Mouse (Mus musculus): Measurements from ENCODE around the gene Arhgef17. TPM values are rescaled to one million over a fixed set of nuclear protein-coding genes. Genes with fewer than 3 reads are reported as not detected.

Gene Arhgef17
- polyA plus RNA-seq, 1 experiment from 2014 or later: 2.2 TPM

- Histone ChIP-seq H3K4me3 (ENCODE audit: low read depth, low read length) (no peak overlapping the region), H3K9ac (ENCODE audit: low read length) (no peak overlapping the region), H3K27ac (replicated peaks) (no peak overlapping the region; the same call in 1 of the 2 replicates), H3K27me3 (ENCODE audit: control insufficient read depth, insufficient read depth, low read length) (no peaks in the 10 kb centered on the region), H3K4me1 (replicated peaks; ENCODE audit: control insufficient read depth, insufficient read depth) (no peaks in the 10 kb centered on the region; the same call in 1 of the 2 replicates), H3K4me2 (replicated peaks; ENCODE audit: low read depth) (no peak overlapping the region), H3K36me3 (ENCODE audit: control insufficient read depth, insufficient read depth, low read length) (no peaks in the 10 kb centered on the region), H3K9me3 (ENCODE audit: control insufficient read depth, low read length) (no peaks in the 10 kb centered on the region)
- WGBS: 40% methylated on average over 4 of the region's 4 CpGs
- ATAC-seq (ENCODE audit: low FRiP score, low TSS enrichment) (no peak), DNase-seq (ENCODE audit: low spot score) (no peak)
- TF ChIP-seq EP300 (optimal IDR thresholded peaks at IDR 0.05): no peak
- TF ChIP-seq CTCF (IDR thresholded peaks at IDR 0.05; ENCODE audit: low read depth): no peak
These were observed 76.6 kb downstream of the Arhgef17 start for GRCm38 (mm10) chr7:100855300-100855699.

GRCm38 (mm10) chr7:100854861-100855260, 77.0 kb downstream of the Arhgef17 start:
- Histone ChIP-seq H3K36me3 (ENCODE audit: control insufficient read depth, insufficient read depth, low read length) (no peaks in the 10 kb centered on the region), H3K27ac (replicated peaks) (no peak overlapping the region), H3K4me2 (replicated peaks; ENCODE audit: low read depth) (no peak overlapping the region), H3K9me3 (ENCODE audit: control insufficient read depth, low read length) (no peaks in the 10 kb centered on the region), H3K9ac (ENCODE audit: low read length) (no peak overlapping the region), H3K4me1 (replicated peaks; ENCODE audit: control insufficient read depth, insufficient read depth) (no peaks in the 10 kb centered on the region; the same call in 1 of the 2 replicates), H3K4me3 (ENCODE audit: low read depth, low read length) (no peak overlapping the region), H3K27me3 (ENCODE audit: control insufficient read depth, insufficient read depth, low read length) (no peaks in the 10 kb centered on the region)
- 79% methylated on average over 5 of the region's 5 CpGs for WGBS
- no peak for TF ChIP-seq CTCF (IDR thresholded peaks at IDR 0.05; ENCODE audit: low read depth)
- no peak for TF ChIP-seq EP300 (optimal IDR thresholded peaks at IDR 0.05)
- DNase-seq (ENCODE audit: low spot score) (no peak), ATAC-seq (ENCODE audit: low FRiP score, low TSS enrichment) (no peak)

DNA sequence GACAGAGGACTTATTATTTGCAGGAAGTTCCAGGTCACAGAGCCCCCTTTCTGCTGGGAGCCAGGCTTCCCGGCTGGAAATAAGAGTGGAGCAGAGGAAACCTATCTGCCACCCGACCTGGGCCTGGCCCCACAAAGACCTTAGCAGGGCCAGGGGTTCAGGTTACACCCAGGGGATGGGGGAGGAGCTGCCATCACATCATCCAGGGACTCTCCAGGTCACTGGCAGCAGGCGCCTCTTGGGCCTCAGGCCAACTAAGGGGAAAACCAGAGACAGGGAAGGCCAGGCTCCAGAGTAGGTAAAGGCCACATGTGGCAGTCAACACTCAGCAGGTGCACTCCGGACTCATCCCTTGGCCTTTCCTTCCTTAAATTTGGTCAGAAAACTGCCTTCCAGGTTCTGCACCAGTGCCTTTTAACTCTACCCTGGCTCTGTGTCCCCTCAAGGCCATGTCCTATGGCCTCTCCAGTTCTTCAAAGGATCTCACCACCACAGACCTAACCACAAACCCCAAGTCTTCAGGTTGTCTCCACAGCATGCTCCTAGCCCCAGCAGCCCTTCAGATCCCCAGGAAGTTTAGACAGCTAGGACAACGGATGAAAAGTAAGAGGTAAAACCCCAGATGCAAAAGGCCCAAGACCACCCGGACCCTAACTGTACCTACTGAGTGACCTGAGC, 77.6 kb downstream of the Arhgef17 start:
- no peaks in the 10 kb centered on the region for H3K9me3 ChIP-seq (ENCODE audit: control insufficient read depth, low read length)
- H3K36me3 ChIP-seq (ENCODE audit: control insufficient read depth, insufficient read depth, low read length): no peaks in the 10 kb centered on the region
- H3K4me1 ChIP-seq (replicated peaks; ENCODE audit: control insufficient read depth, insufficient read depth): no peaks in the 10 kb centered on the region; the same call in 1 of the 2 replicates
- H3K4me3 ChIP-seq (ENCODE audit: low read depth, low read length): no peak overlapping the region
- WGBS: 55% methylated on average over 6 of the region's 6 CpGs
- no peak overlapping the region for H3K27ac ChIP-seq (replicated peaks)
- no peak overlapping the region for H3K9ac ChIP-seq (ENCODE audit: low read length)
- H3K4me2 ChIP-seq (replicated peaks; ENCODE audit: low read depth): no peak overlapping the region
- no peak for TF ChIP-seq EP300 (optimal IDR thresholded peaks at IDR 0.05)
- TF ChIP-seq CTCF (IDR thresholded peaks at IDR 0.05; ENCODE audit: low read depth): no peak
- DNase-seq (ENCODE audit: low spot score) (no peak), ATAC-seq (ENCODE audit: low FRiP score, low TSS enrichment) (no peak)
- H3K27me3 ChIP-seq (ENCODE audit: control insufficient read depth, insufficient read depth, low read length): no peaks in the 10 kb centered on the region

DNA sequence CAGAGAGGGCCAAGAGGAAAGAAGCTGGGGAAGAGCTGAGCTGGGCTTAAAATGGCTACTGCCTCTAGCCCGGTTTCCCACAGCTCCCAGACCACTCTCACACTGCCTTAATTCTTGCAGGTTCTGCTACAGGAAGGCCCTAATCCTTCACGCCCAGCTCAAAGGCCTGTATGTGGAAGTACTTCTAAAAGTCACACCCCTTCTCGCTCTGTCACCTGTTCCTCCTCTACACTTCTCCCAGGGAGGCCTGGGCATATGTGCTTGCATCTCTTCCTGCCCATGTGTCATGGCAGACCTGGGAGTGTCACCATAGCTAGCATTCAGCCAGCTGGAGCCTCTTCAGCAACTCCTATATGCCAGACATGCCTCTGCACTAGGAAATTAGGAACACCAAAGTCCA, 78.5 kb downstream of the Arhgef17 start:
- Histone ChIP-seq H3K27me3 (ENCODE audit: control insufficient read depth, insufficient read depth, low read length) (no peaks in the 10 kb centered on the region), H3K9me3 (ENCODE audit: control insufficient read depth, low read length) (no peaks in the 10 kb centered on the region), H3K4me1 (replicated peaks; ENCODE audit: control insufficient read depth, insufficient read depth) (no peaks in the 10 kb centered on the region; the same call in 1 of the 2 replicates), H3K36me3 (ENCODE audit: control insufficient read depth, insufficient read depth, low read length) (no peaks in the 10 kb centered on the region), H3K4me3 (ENCODE audit: low read depth, low read length) (no peak overlapping the region), H3K9ac (ENCODE audit: low read length) (no peak overlapping the region), H3K27ac (replicated peaks) (no peak overlapping the region), H3K4me2 (replicated peaks; ENCODE audit: low read depth) (no peak overlapping the region)
- no peak for DNase-seq (ENCODE audit: low spot score)
- TF ChIP-seq CTCF (IDR thresholded peaks at IDR 0.05; ENCODE audit: low read depth): no peak
- no peak for TF ChIP-seq EP300 (optimal IDR thresholded peaks at IDR 0.05)
- WGBS: 58% methylated on average over 3 of the region's 3 CpGs
- ATAC-seq (ENCODE audit: low FRiP score, low TSS enrichment): no peak

GRCm38 (mm10) chr7:100851481-100852356, 80.2 kb downstream of the Arhgef17 start:
- H3K4me1 ChIP-seq (replicated peaks; ENCODE audit: control insufficient read depth, insufficient read depth): no peaks in the 10 kb centered on the region; the same call in 1 of the 2 replicates
- ATAC-seq (ENCODE audit: low FRiP score, low TSS enrichment): no peak
- WGBS: 56% methylated on average over 9 of the region's 9 CpGs
- H3K36me3 ChIP-seq (ENCODE audit: control insufficient read depth, insufficient read depth, low read length): no peaks in the 10 kb centered on the region
- no peaks in the 10 kb centered on the region for H3K27me3 ChIP-seq (ENCODE audit: control insufficient read depth, insufficient read depth, low read length)
- H3K4me2 ChIP-seq (replicated peaks; ENCODE audit: low read depth): no peak overlapping the region
- no peak overlapping the region for H3K27ac ChIP-seq (replicated peaks)
- DNase-seq (ENCODE audit: low spot score): no peak
- no peak overlapping the region for H3K9ac ChIP-seq (ENCODE audit: low read length)
- no peaks in the 10 kb centered on the region for H3K9me3 ChIP-seq (ENCODE audit: control insufficient read depth, low read length)
- TF ChIP-seq CTCF (IDR thresholded peaks at IDR 0.05; ENCODE audit: low read depth) (no peak), EP300 (optimal IDR thresholded peaks at IDR 0.05) (no peak)
- H3K4me3 ChIP-seq (ENCODE audit: low read depth, low read length): no peak overlapping the region

GRCm38 (mm10) chr7:100849508-100849907, 82.4 kb downstream of the Arhgef17 start:
- 91% methylated on average over 2 of the region's 2 CpGs for WGBS
- ATAC-seq (ENCODE audit: low FRiP score, low TSS enrichment): no peak

More at GRCm38 (mm10) chr7:100849508-100849907, 82.4 kb downstream of the Arhgef17 start:
- Histone ChIP-seq H3K4me3 (ENCODE audit: low read depth, low read length) (no peak overlapping the region), H3K9me3 (ENCODE audit: control insufficient read depth, low read length) (no peaks in the 10 kb centered on the region), H3K36me3 (ENCODE audit: control insufficient read depth, insufficient read depth, low read length) (no peaks in the 10 kb centered on the region), H3K27ac (replicated peaks) (no peak overlapping the region), H3K4me1 (replicated peaks; ENCODE audit: control insufficient read depth, insufficient read depth) (no peaks in the 10 kb centered on the region), H3K9ac (ENCODE audit: low read length) (no peak overlapping the region), H3K27me3 (ENCODE audit: control insufficient read depth, insufficient read depth, low read length) (no peaks in the 10 kb centered on the region), H3K4me2 (replicated peaks; ENCODE audit: low read depth) (no peak overlapping the region)
- TF ChIP-seq EP300 (optimal IDR thresholded peaks at IDR 0.05) (no peak), CTCF (IDR thresholded peaks at IDR 0.05; ENCODE audit: low read depth) (no peak)
- no peak for DNase-seq (ENCODE audit: low spot score)
